Mouse (Mus musculus): ENCODE results near the gene Sumo3. TPM values are rescaled to one million over a fixed set of nuclear protein-coding genes. Genes with fewer than 3 reads are reported as not detected.
A peak's percentile ranks its signal among the peaks of the same experiment; 100 is the strongest.

The Sumo3 gene
- total RNA-seq, 2 experiments from 2014 or later, result 89.0 to 106 TPM

DNA sequence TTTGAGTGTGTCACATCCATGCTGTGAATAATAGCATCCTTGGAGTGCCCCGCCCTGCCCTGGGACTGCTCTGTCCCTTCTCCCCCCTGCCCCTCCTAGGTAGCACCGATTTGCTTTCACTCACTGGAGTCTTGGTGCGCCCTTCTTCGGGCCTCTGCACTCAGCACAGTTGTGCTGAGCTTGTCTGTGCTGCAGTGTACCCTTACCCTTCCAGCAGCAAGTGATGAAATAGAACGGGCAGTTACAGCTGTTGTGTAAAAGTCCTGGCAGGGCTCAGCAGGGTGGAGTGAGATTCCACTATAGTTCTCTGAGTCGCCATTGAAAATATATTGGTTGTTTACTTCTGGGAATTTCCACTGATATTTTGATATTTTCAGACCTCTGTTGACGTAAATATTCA, 20.1 kb downstream of the Sumo3 start:
- peak in 1 of 2 experiments; percentile 30 for DNase-seq

DNA sequence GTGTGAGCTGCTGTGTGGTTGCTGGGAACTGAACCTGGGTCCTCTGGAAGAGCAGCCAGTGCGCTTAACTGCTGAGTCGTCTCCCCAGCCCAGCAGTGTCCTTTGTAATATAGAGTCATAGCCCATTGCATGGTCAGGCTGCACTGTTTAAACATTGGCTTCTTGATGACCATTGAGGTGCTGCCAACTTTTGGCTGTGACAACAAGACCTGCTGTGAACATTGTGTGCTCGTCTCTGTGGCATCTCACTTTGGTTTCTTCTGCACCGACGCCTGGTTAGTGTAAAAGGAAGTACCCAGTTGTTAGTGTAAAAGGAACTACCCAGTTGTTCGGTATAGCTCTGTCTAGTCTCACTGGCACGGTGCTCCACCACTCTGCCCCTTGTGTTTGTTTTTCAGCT, 20.7 kb downstream of the Sumo3 start:
- DNase-seq, result no peak

DNA sequence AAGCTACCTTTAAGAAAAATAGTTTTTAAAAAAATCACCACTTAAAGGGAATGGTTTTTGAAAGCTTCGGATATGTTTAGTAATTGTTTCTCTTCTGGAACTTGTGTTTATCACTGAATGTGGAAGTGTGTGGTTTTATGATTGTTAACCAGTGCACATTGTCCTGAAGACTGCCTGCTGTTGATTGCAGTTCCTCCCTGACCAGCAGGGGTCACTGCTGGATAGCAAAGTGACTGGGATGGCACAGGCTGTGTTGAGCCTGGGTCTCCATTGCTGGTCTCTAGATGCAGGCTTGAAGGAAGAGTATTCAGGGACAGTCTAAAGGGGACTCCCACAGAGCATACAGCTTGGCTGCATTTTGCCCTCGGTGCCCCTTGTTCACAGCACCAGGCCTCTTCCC, 21.6 kb downstream of the Sumo3 start:
- DNase-seq, result peak; percentile 82 to 86

DNA sequence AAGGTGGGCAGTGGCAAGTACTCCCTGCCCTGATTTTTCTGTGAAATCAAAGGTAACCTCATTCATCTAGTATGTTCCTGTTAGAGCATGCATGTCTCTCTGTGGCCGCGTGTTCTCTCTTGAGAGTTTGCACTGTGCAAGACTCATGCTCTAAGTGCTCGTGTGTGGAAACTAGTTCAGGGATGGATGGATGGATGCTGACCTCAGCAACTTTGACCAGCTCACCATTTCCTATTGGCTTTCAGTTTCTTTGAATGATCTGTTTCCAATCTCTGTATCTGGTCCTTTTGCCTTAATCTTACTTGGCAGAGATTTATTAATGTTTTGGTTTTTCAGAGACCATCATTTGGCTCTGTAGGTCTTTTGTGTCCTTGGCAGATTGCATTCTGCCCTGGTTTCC, 23.3 kb downstream of the Sumo3 start:
- DNase-seq, result no peak

DNA sequence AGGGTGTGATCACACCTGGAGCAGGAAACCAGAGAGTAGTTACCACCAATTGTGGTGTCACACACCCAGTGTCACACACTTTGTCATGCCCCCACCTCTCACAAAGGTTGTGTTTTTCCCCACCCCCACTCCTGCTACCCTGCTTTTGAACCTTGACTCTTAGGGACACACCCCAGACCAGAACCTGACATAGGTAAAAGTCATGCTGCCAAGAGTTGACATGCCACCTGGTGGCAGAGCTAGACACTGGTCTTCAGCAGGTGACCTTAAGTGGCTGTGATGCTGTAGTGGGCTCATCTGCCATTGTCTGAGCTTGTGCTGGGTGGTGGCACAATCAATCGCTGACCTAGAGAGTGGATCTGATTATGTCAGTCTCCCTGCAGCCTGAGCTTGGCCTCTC, 24.1 kb downstream of the Sumo3 start:
- DNase-seq, result no peak

DNA sequence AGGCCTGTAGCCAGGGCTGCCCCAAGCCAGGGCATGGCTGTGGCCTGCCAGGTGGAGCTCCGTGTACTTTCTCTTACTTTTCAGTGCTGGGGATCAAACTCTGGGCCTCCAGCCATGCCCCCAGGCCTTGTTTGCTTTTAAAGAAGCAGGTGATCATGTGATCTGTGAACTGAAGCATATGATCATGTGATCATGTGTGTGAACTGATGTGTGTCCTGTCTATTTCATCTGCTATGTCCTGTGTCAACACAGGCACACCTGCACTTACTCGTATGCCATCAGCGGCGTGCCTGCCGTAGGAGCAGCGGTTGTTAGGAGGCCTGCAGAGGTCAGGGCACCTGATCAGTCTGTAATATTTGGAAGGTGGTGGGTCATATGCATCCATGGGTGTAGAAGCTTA, 28.1 kb downstream of the Sumo3 start:
- DNase-seq, result no peak

DNA sequence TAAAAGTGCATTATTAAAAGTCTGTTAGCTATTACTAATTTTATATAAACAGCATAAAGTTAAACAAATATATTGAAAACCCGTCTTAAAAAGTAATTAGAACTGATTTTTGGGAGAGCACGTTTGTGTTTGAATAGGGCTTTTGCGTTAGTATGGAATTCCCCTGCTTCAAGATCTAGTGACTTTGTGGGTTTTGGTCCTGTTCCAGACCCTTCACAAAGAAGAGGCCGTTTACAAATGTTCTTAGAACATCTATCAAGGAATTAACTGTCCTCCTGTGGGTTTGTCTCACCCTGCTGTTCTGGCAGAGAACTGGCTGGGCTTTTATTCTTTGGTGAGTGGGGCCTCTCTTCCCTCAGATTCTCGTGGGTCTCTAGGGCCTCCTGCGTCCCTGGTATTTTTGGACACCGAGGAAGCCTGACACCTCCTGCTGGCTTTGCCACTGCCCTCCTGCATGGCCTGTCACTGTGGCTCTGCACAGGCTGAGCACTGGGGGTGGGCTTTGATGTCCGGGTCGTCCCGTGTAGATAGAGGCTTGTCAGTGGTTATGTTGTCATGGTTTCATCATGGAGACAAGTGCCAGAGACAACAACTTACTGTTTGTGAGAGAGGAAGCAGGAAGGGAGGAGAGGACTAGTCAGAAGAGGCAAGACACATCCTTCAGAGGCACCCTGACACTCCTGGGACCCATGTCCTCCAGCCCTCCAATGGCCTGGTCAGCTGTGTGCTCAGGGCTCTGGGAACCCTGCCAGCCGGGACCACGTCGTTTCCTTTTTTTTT, 28.7 kb downstream of the Sumo3 start:
- DNase-seq, result peak in 1 of 2 experiments; percentile 38

DNA sequence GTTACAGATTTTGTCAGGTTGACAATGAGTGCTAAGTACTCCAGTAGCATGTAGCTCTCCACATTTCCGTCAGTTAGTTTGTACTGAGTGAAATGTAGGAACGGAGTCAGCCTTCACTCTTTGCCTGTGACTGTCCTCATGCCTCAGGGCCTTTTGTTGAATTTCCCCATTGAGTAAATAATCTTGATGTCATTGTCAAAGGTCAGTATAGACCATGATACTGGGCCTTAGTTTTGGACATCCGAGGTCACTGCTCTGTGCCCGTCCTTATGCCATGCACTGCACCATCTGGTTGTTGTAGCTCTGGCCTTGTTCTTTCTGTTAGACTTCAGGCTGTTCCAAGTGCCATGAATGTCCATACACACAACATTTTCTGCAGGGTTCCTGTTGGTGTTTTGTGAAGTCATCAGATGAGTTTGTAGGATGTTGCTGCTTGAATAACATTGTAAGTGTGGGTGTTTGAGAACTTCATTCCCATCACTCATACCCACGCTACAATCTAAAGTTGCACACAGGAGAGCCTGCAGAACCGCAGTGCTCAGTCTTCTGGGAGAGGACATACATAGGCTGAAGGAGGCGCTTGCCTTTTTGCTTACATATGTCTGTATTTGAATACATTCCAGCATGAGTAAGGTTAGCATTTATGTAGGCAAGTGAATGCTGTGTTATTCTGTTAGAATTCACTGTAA, 30.5 kb downstream of the Sumo3 start:
- no peak for DNase-seq

DNA sequence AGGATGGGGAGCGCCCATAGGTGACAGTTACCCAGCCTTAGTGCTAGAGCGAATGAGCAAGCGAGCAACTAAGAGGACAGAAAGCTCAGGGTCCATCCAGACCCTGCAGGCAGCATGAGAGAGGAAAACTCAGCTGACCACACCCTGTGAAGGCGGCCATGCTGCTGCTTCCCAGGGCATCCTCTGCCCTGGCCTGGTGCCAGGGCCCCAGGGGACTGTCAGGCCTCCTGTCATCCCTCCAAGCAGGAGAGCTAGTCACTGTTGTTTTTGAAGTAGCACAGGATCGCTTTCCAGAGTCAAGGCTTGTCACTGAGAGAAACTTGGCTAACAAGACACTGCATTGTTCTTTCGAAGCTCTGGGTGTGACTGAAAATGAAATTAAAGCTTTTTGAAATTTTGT, 33.1 kb downstream of the Sumo3 start:
- peak; percentile 28 to 58 for DNase-seq

DNA sequence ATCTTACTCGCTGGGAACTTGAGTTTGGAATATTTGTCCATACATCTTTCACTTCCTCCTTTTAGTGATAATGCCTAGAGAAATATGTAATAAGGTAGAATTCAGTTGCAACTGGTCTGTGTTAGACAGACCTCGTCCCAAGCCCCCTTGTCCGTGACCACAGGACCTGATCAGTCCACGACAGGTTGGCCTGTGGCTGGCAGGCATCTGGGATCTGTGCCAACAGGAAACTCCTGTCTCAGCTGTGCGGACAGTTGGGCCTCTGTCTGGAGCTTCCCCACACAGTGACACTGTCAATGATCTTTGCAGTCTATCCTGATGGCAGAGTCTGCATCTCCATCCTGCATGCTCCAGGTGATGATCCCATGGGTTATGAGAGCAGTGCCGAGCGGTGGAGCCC, 37.3 kb downstream of the Sumo3 start:
- DNase-seq, result no peak

DNA sequence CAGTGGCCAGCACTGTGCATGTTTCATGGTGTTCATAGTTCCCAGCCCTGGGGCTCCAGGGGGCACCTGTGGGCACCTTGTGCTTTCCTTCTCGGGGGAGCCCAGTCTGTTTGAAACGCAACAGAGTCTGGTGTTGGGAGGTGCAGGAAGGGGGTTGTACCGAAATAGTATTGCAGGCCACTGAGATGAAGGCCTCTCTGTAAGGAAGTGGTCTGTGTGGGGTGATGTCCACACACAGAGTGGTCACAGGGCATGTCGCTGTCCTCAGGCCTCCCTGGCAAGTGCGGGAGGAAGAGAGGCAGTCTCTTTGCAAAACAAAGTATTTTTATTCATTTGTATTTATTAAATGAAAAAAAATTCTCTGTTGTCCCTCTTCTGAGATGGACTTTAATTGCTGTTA, 39.7 kb downstream of the Sumo3 start:
- DNase-seq, result no peak

DNA sequence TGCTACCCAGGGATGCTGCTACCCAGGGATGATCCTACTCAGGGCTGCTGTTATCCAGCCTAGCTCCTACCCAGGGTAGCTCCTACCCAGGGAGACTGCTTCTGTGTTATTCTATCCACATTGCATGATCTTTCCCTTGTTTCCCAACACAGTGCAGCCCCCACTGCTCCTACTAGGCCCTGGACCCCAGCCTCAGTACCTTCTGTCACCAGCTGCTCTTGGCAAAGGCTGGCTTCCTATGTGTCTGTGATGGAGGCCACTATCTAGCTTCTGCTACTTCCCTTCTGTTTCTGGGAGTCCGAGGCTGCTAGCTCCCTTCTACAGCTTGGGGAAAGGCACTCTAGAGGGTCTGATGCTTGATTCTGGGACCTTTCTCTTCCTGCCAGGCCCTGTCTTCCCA, 41.6 kb downstream of the Sumo3 start:
- DNase-seq, result no peak

DNA sequence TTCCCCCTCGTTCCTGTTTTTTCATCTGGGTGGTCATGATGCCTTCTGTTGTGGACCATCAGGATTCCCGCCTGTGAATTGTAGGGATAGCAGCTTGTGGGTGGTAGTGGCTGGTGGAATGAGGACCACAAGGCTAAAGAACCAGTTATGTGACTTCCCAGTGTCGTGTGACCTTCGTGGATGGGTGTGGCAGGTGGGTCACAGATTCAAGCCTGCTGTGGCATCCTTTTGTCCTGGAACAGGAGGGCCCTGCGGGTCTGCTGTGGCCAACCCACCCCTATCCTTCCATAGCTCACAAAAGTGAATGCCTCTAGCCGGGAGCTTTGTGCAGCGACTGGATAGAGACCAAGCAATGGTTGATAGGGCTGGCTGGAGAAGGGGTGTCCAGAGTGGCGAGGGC, 42.0 kb downstream of the Sumo3 start:
- DNase-seq, result no peak

DNA sequence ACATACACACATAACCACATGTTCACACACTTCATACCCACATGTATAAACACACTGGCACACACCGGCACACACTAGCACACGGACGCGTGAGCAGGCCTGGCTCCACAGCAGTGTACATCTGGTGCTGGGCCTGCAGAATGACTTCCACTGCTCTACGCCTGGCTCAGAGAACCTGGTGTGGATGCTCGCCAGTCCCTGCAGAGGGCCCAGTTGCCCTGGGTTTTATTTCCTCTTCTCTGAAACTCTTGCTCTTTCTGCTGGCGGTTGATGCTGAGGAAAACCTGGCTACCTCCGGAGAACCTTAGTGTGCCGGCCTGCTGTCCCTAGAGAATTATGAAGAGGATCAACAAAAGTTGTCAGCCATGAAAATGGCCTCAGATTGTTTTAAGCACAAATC, 46.1 kb downstream of the Sumo3 start:
- no peak for DNase-seq

DNA sequence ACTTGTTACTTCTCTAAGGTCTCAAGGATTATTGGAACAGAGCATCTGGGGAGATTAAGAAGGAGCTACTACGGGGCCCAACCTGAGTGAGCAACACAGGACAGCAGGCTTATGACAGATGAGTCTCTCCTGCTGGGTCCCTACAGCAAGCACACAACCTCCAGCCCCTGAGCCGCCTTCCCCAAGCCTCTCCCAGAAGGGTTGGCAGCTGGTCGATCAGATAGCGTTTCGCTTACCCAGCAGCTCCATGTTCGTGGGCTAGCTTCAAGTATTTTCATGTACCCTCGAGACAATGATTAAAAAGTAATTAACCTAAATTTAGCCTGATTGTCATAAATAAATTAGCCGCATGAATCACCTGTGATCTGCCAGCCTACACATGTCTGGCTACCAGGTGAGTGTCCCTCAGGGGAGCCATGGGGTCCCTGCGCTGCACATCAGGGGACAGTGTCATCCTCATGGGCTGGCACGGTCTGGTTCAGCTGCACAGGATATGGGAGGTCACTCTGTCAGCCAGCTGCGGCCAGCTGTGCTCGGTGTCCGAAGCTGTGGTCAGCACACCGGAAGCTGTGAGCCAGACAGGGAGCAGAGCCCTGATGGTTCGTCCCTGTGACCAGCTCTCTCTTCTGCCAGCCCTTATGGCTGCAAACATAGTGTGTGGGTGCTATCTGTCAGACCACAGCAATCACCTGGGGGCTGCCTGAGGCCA, 52.5 kb downstream of the Sumo3 start:
- no peak for DNase-seq

DNA sequence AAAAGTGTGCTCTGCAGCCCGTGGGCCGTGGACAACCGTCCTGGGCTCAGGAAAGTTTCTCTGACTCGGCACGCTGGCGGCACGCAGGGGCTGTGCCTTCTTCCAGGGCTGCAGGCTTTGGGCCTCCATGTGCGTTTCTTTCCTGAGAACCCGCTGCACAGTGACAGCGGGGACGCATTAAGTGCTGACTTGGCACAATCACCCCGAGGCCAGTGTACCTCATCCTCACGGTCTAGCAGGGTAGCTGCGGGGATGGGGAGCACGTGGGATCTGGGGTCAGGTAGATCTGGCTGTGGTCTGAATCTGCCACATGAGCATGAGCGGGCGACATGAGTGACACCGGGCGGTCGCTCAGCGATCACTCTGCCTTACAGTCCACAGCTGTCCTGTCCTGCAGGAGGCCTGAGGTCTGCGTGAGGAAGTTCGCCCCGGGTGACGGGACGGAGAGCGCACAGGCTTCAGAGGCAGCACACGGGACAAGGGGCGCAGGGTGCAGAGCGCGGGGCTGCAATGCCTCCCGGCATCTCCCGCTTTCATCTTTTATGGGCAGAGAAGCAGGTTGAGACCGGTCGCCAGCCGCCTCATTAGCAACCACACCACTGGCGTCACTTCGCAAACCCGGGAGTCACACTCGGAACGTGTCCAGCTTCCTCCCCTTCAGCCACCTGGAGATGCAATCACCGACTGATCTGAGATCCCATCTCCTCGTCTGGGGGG, 58.2 kb downstream of the Sumo3 start:
- no peak for DNase-seq

DNA sequence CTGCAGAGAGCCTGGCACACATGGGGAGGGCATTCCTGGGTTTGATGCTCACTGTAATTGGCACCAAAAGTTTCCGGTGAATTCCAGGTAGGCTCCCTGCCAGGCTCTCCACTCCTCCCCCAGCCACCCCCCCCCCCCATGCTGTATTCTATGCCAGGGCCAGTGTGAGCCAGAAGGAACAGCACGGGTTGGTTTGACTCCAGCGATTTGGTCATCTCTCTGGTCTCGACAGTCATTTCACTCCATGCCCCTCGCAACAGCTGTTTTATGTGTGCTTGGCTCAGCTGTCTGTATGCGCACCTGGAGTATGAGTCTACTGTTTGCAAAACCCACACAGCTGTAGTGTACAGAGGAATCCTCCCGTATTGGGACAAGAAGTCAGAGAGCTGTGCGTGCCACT, 60.4 kb downstream of the Sumo3 start:
- no peak for DNase-seq

DNA sequence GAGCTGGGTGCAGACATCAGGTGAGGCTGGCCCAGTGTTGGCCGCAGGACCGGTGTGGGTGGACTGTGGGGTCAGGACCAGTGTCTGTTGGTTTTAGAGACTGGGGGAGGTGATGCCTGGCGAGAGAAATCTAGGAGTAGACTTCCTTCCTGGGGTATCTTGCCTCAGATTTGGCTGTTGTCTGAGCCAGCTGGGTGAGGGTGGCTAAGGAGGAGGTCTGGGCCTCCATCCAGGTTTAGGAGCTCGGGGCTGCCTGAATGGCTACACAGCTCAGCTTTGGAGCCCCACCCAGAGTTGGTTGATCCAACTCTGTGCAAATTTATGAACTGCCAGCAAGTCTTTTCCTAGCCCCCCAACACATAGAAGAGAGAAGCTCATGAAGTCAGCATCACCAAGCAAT, 61.5 kb downstream of the Sumo3 start:
- DNase-seq, result no peak
